Mouse (Mus musculus) megakaryocyte, embryonic 14.5 days (primary cell): Measurements from ENCODE around the gene Vps53.

Experiments used
- FLI1 ChIP-seq: IDR thresholded peaks from 2 replicates; pipeline ENCODE4 v1.6.1; 2012; ENCODE audit warnings: low read length, inconsistent platforms, mixed read lengths
- GATA1 ChIP-seq: IDR thresholded peaks from 3 replicates; pipeline ENCODE4 v1.6.1; 2012; ENCODE audit warnings: mixed read lengths, low read length, inconsistent platforms, borderline replicate concordance

DNA sequence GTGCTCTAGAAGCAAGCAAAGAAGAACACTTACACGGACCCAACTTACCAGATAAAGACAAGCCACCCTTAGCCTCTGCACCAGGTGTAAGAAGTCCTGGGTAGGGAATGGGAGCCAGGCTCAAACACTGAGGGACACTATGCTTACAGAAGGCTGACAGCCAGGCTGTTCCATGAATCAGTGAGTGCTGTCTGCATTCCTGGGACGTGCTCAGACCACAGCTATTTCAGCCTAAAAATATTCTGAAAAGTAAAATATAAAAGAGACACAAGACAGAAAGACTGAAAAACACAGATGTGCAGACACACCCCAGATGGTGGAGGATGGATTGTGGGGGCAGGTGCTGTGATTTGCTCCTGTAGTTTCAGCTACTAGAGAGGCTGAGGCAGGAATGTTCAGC, 24.6 kb downstream of the Vps53 start:
- TF ChIP-seq GATA1 (no peak), FLI1 (no peak)
